In genomic region chr9:43000070-43000469, GRCm38 (mm10) we compare ENCODE assay signal across 9 mouse cellular contexts. TPM values are rescaled to one million over a fixed set of nuclear protein-coding genes. Genes with fewer than 3 reads are reported as not detected.
DNase-seq lines count a peak whose midpoint lies in the region; ATAC-seq and TF ChIP-seq lines count a peak whose summit lies in the region.
"Had no signal": no experiment of that assay in that cellular context is flagged by ENCODE, and none has a peak within 500 bp of the region (broad histone marks: within the 10 kb centered on the region; RNA-seq: fewer than 3 reads in every experiment).

No protein-coding gene starts in this region.

- H3K36me3 ChIP-seq in E14TG2a.4 (ENCODE audit: insufficient read depth, low read length): peaks cover 89% of the 10 kb centered on the region

- DNase-seq in adrenal gland, postnatal 10 days: peak; percentile 69
- no peak for DNase-seq in adrenal gland, postnatal 4 days (ENCODE audit: low spot score in 2 of 2)
- peak; percentile 67 for DNase-seq in kidney, postnatal 10 days
- DNase-seq in kidney, adult 11 months: no peak
- DNase-seq in embryo, embryonic 11 days: peak; percentile 79
- peak; percentile 94 for DNase-seq in lung, postnatal 36 days

- no peak for ATAC-seq in activated CD4-positive, CD25-positive, alpha-beta regulatory T cell, adult 4 months

- peak; percentile 16; the same call in 1 of the 2 replicates for TF ChIP-seq CTCF in E14TG2a.4 (conservative IDR thresholded peaks at IDR 0.05; ENCODE audit: low read length)

- H3K4me3 ChIP-seq in E14TG2a.4 (replicated peaks; ENCODE audit: low read length): no peak overlapping the region
- H3K4me3 ChIP-seq: liver, embryonic 15.5 days had no signal

- peaks cover 12% of the 10 kb centered on the region for H3K9me3 ChIP-seq in E14TG2a.4 (ENCODE audit: low read length)
- H3K9me3 ChIP-seq: liver, embryonic 15.5 days had no signal

- no peaks in the 10 kb centered on the region for H3K27me3 ChIP-seq in E14TG2a.4 (ENCODE audit: insufficient read depth, low read length)
- H3K27me3 ChIP-seq: liver, embryonic 15.5 days had no signal

- H3K4me1 ChIP-seq in E14TG2a.4 (replicated peaks; ENCODE audit: low read depth, low read length): peaks cover 10% of the 10 kb centered on the region
- H3K4me1 ChIP-seq: liver, embryonic 15.5 days had no signal

RNA-seq across cellular contexts. Expression of gene Grik4, which starts 55.8 kb away (rescaled TPM):
- 1 to 10 TPM; 1.2 to 1.5 TPM for total RNA-seq in adrenal gland, postnatal 10 days (2021)
- 1 to 10 TPM; 2.2 to 2.4 TPM for total RNA-seq in adrenal gland, postnatal 4 days (2021)
- under 1 TPM in 1 of 2 experiments, not detected in 1; 0.08 TPM for polyA plus RNA-seq in activated CD4-positive, CD25-positive, alpha-beta regulatory T cell, adult 4 months (2017; shearing (Covaris generic))

Comparison
In these comparisons a context has a peak if more than half of its experiments do, and no peak if none do; other contexts are left out.
1. DNase-seq: peak in adrenal gland, postnatal 10 days (single experiment), kidney, postnatal 10 days (single experiment), embryo, embryonic 11 days (single experiment) and lung, postnatal 36 days (single experiment); none in adrenal gland, postnatal 4 days (0 of 2) and kidney, adult 11 months (single experiment).